In genomic region chr9:66599577-66599976, GRCm38 (mm10) we compare ENCODE assay signal across 8 mouse cellular contexts. TPM values are rescaled to one million over a fixed set of nuclear protein-coding genes. Genes with fewer than 3 reads are reported as not detected.
A peak's percentile ranks its signal among the peaks of the same experiment; 100 is the strongest.
DNase-seq lines count a peak whose midpoint lies in the region; ATAC-seq and TF ChIP-seq lines count a peak whose summit lies in the region.

No protein-coding gene starts in this region.

- peaks cover 25% of the 10 kb centered on the region for H3K4me1 ChIP-seq in limb, embryonic 11.5 days (ENCODE audit: control insufficient read depth, insufficient read depth, low read length)

- 7% methylated on average over 4 of the region's 4 CpGs for WGBS in limb, embryonic 11.5 days

- H3K27ac ChIP-seq in gastrocnemius, adult 2 months: no peak overlapping the region; the same call in 1 of the 2 replicates
- no peak overlapping the region for H3K27ac ChIP-seq in limb, embryonic 11.5 days (replicated peaks; ENCODE audit: low read depth, low read length)

- no peaks in the 10 kb centered on the region for H3K36me3 ChIP-seq in limb, embryonic 11.5 days (ENCODE audit: control insufficient read depth, insufficient read depth, low read length)

- DNase-seq in gastrocnemius, adult 2 months: peak; percentile 64
- no peak for DNase-seq in gastrocnemius, adult 8-10 months (ENCODE audit: low spot score in 2 of 2)
- peak; percentile 84 for DNase-seq in ES-CJ7 (ENCODE audit: low read depth, low spot score)
- peak; percentile 63 for DNase-seq in fat pad, adult 2 months (ENCODE audit: extremely low read depth, low read depth, low spot score)
- DNase-seq in limb, embryonic 11.5 days (ENCODE audit: low spot score): peak; percentile 70
- DNase-seq in natural killer cell, adult 2 months (ENCODE audit: low spot score in 2 of 2): peak; percentile 72 to 73
- no peak for DNase-seq in layer of hippocampus, adult 9-10 months (ENCODE audit: low spot score)

- no peaks in the 10 kb centered on the region for H3K27me3 ChIP-seq in limb, embryonic 11.5 days (ENCODE audit: control insufficient read depth, insufficient read depth, low read length)

- H3K9me3 ChIP-seq in limb, embryonic 11.5 days (ENCODE audit: control insufficient read depth, low read length): no peaks in the 10 kb centered on the region

- no peak for TF ChIP-seq CTCF in gastrocnemius, adult 2 months (IDR thresholded peaks at IDR 0.05)

- no peak overlapping the region for H3K9ac ChIP-seq in limb, embryonic 11.5 days (ENCODE audit: low read length)

- H3K4me3 ChIP-seq in gastrocnemius, adult 2 months: no peak overlapping the region
- H3K4me3 ChIP-seq in limb, embryonic 11.5 days (ENCODE audit: low read depth, low read length): no peak overlapping the region

- ATAC-seq in limb, embryonic 11.5 days (ENCODE audit: insufficient number of reproducible peaks, low FRiP score, low TSS enrichment, low read depth): no peak
- ATAC-seq in erythroblast, adult 5-6 weeks (replicated peaks; ENCODE audit: low FRiP score, poor library complexity, severe bottlenecking): no peak

- intact Hi-C loops in gastrocnemius, adult 2 months (cut with DNase I): no loop called here

- H3K4me2 ChIP-seq in limb, embryonic 11.5 days (ENCODE audit: low read depth, severe bottlenecking): no peak overlapping the region

RNA-seq across cellular contexts. Expression of gene Usp3, which starts 6.6 kb away (rescaled TPM):
- total RNA-seq in gastrocnemius, adult 2 months (2021): 10 to 100 TPM; 15.0 to 17.1 TPM
- total RNA-seq in gastrocnemius, adult 8-10 months (2022): 10 to 100 TPM; 11.4 to 20.8 (median 13.5) TPM
- 90.9 and 102 TPM in 2 replicates for polyA plus RNA-seq in limb, embryonic 11.5 days (2014; fragmentation: Nextera tagmentation; extraction: Ambion mirVana)
- total RNA-seq in erythroblast, adult 5-6 weeks (2015; ENCODE audit: low replicate concordance): 13.6 and 24.6 TPM in 2 replicates
- 29.6 and 31.6 TPM in 2 replicates for total RNA-seq in erythroblast, adult 5-6 weeks (2017; ENCODE audit: low replicate concordance)

Comparison
In these comparisons a context has a peak if more than half of its experiments do, and no peak if none do; other contexts are left out.
1. DNase-seq: peak in gastrocnemius, adult 2 months (single experiment), ES-CJ7 (single experiment), fat pad, adult 2 months (single experiment), limb, embryonic 11.5 days (single experiment) and natural killer cell, adult 2 months (2 of 2); none in gastrocnemius, adult 8-10 months (0 of 2) and layer of hippocampus, adult 9-10 months (single experiment).